Mouse (Mus musculus): ENCODE results near the gene Map4k5. TPM values are rescaled to one million over a fixed set of nuclear protein-coding genes. Genes with fewer than 3 reads are reported as not detected.

The Map4k5 gene
- polyA plus RNA-seq (2015; fragmentation: Nextera tagmentation; extraction: Ambion mirVana), result 14.2 and 17.0 TPM in 2 replicates

DNA sequence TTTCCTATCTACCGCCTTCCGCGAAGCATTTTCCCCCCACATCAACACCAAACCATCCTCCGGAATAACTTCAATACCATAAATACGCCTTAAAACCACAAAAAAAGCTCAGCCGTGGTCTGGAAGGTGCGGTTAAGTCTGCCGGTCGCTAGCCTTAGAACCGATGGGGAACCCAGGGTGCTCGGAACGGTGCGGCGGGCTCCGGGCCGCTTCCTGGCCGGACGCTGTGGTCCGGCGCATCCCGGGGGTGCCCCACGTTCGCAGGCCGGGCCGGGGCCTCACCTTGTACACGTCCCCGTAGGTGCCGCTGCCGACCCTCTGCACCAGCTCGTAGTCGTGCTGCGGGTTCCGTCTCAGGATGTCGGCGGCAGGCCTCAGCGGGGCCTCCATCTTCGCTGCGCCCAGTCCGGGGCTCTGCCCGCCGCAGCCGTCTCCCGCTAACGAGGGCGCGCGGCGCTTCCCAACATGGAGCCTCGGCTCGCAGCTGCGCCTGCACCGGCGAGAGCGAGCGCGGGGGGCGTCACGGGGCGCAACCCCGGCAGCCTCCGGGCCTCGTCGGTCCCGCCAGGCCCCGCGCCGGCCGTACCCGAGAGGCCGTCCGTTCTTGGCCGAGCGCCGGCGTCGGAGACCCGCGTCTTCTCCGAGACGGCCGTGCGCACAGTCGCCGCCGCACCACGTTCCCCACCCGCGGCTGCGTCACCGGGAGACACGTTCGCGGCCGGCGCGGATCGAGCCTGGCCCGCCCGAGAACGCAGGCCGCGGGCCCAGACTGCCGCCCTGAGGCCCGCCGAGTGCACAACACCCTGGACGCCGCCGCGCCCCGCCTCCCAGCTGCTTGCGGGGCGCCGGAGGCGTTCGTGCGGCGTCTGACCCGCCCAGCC is at the start of gene Map4k5, which contains the start of gene Atl1:
Gene Map4k5 (minus strand): TSS at position 830 of the 881 bp plus-strand sequence.
Gene Atl1 (plus strand): TSS at position 244 of the 881 bp plus-strand sequence.
- Histone ChIP-seq H3K4me1 (ENCODE audit: control insufficient read depth, insufficient read depth, low read length) (peaks cover 23% of the 10 kb centered on the region), H3K36me3 (ENCODE audit: control insufficient read depth, insufficient read depth, low read length) (no peaks in the 10 kb centered on the region), H3K9ac (ENCODE audit: low read depth, low read length) (peak within 1 kb of the TSS; percentile 96), H3K4me2 (ENCODE audit: low read depth, low read length) (peak within 1 kb of the TSS; percentile 82), H3K4me3 (ENCODE audit: low read length) (peak within 1 kb of the TSS; percentile 81), H3K27ac (ENCODE audit: low read length) (peak within 1 kb of the TSS; percentile 78), H3K9me3 (ENCODE audit: control insufficient read depth, low read length) (no peaks in the 10 kb centered on the region), H3K27me3 (replicated peaks; ENCODE audit: control insufficient read depth, insufficient read depth, low read length) (no peaks in the 10 kb centered on the region)
- peak; percentile 96 for ATAC-seq
- under 1% methylated on average over 112 of the region's 118 CpGs for WGBS

DNA sequence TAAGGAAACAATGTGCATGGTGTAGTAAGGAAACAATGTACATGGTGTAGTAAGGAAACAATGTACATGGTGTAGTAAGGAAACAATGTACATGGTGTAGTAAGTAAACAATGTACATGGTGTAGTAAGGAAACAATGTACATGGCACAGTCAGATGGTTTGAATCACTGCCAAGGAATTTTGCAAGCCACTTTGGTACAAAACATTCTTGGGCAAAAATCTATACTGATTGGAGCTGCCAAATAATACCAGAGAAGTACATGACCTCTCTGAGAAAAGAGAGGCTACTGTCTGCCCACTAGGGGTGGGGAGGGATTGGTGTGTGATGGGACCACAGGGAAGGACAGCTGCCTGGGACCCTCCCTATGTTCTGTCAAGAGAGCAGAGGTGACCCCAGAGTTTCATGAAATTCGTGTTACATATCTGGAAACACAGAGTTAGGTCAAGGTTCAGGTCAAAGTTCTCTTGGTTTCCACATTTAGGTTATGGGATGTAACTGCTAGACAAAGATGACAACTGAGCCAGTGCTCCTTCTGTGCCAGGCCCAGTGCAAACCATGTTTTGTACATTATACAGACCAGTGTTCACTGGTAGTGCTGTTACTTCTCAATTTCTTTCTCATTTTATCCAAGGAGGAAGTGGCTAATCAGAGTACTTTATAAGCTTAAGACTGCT is 48.8 kb upstream of the Map4k5 start:
- H3K36me3 ChIP-seq (ENCODE audit: control insufficient read depth, insufficient read depth, low read length), result 0 out of 2 replicates have a peak, but pooled peaks cover 4% of the 10 kb centered on the region
- ATAC-seq, result no peak
- no peak overlapping the region for H3K9ac ChIP-seq (ENCODE audit: low read depth, low read length)
- no peak overlapping the region for H3K4me3 ChIP-seq (ENCODE audit: low read length)
- WGBS, result 43% methylated on average over 1 of the region's 1 CpGs
- H3K4me2 ChIP-seq (ENCODE audit: low read depth, low read length), result no peak overlapping the region
- no peaks in the 10 kb centered on the region for H3K9me3 ChIP-seq (ENCODE audit: control insufficient read depth, low read length)
- no peaks in the 10 kb centered on the region for H3K27me3 ChIP-seq (replicated peaks; ENCODE audit: control insufficient read depth, insufficient read depth, low read length)
- no peaks in the 10 kb centered on the region for H3K4me1 ChIP-seq (ENCODE audit: control insufficient read depth, insufficient read depth, low read length)
- no peak overlapping the region for H3K27ac ChIP-seq (ENCODE audit: low read length)

DNA sequence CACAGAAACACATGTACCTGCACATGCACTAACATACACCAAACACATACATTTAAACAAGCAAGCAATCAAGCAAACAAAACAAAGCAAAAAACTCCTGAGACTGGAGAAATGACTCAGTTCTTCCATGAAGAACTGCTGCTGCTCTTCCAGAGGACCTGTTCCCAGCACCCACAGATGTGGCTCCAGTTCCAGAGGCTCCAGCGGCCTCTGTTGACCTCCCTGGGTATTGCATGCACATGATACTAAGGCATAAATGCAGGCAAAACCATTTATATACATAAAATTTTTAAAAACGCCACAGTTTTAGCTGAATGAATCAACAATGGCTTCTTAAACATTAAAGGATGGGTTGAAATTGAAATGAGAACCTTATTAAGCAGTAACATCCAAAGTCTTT is 46.3 kb upstream of the Map4k5 start:
- no peak for ATAC-seq
- H3K36me3 ChIP-seq (ENCODE audit: control insufficient read depth, insufficient read depth, low read length), result 0 out of 2 replicates have a peak, but pooled peaks cover 4% of the 10 kb centered on the region
- 63% methylated on average over 2 of the region's 2 CpGs for WGBS
- H3K4me2 ChIP-seq (ENCODE audit: low read depth, low read length), result no peak overlapping the region
- H3K9ac ChIP-seq (ENCODE audit: low read depth, low read length), result no peak overlapping the region
- no peaks in the 10 kb centered on the region for H3K27me3 ChIP-seq (replicated peaks; ENCODE audit: control insufficient read depth, insufficient read depth, low read length)
- no peak overlapping the region for H3K27ac ChIP-seq (ENCODE audit: low read length)
- H3K9me3 ChIP-seq (ENCODE audit: control insufficient read depth, low read length), result no peaks in the 10 kb centered on the region
- H3K4me1 ChIP-seq (ENCODE audit: control insufficient read depth, insufficient read depth, low read length), result no peaks in the 10 kb centered on the region
- no peak overlapping the region for H3K4me3 ChIP-seq (ENCODE audit: low read length)

DNA sequence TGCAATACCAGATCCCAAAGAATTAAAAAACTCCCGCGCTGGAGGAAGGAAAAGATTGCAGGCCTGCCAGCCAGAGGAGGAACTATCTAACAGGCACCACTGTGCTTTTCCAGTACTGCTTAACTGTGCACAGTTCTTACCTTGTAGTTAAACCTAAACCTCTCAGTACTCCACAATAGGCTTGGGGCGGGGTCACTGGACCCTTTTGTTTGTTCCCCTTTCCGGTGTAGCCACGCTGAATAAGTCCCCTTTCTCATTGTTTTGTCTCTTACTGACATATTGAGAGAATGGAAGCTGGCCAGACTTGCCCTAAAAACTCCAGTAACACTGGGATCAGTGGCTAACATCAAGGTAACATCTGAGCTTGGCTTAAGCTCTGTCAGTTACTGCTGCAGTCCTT is 44.7 kb upstream of the Map4k5 start:
- H3K9me3 ChIP-seq (ENCODE audit: control insufficient read depth, low read length), result no peaks in the 10 kb centered on the region
- WGBS, result 84% methylated on average over 5 of the region's 5 CpGs
- H3K27ac ChIP-seq (ENCODE audit: low read length), result no peak overlapping the region

DNA sequence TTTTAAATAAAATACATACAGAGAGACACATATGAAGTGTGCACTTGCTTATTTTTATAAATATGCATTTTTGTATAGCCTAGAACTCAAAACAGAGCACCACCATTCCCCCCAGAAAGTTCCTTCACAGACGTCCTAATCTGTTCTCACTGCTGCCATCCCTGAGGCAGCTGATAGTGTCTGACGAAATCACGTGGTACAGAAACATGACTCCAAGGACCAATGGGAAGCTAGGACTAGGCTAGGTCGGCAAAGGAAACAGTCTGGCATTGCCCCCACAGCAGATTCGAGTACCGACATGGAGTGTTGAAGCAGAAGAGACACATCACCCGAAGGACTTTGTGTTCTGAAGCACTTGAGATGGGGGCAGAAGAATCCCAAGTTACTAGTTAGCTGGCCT is 33.7 kb upstream of the Map4k5 start:
- Histone ChIP-seq H3K4me1 (ENCODE audit: control insufficient read depth, insufficient read depth, low read length) (no peaks in the 10 kb centered on the region), H3K27me3 (replicated peaks; ENCODE audit: control insufficient read depth, insufficient read depth, low read length) (no peaks in the 10 kb centered on the region), H3K4me2 (ENCODE audit: low read depth, low read length) (no peak overlapping the region), H3K36me3 (ENCODE audit: control insufficient read depth, insufficient read depth, low read length) (no peaks in the 10 kb centered on the region), H3K9ac (ENCODE audit: low read depth, low read length) (no peak overlapping the region), H3K9me3 (ENCODE audit: control insufficient read depth, low read length) (no peaks in the 10 kb centered on the region), H3K4me3 (ENCODE audit: low read length) (no peak overlapping the region), H3K27ac (ENCODE audit: low read length) (no peak overlapping the region)
- ATAC-seq, result no peak
- WGBS, result 56% methylated on average over 7 of the region's 7 CpGs

More for the DNA sequence above, 44.7 kb upstream of the Map4k5 start:
- H3K4me1 ChIP-seq (ENCODE audit: control insufficient read depth, insufficient read depth, low read length), result no peaks in the 10 kb centered on the region
- no peak overlapping the region for H3K4me2 ChIP-seq (ENCODE audit: low read depth, low read length)
- no peak overlapping the region for H3K4me3 ChIP-seq (ENCODE audit: low read length)
- H3K36me3 ChIP-seq (ENCODE audit: control insufficient read depth, insufficient read depth, low read length), result 0 out of 2 replicates have a peak, but pooled peaks cover 4% of the 10 kb centered on the region
- ATAC-seq, result no peak
- H3K9ac ChIP-seq (ENCODE audit: low read depth, low read length), result no peak overlapping the region
- no peaks in the 10 kb centered on the region for H3K27me3 ChIP-seq (replicated peaks; ENCODE audit: control insufficient read depth, insufficient read depth, low read length)

DNA sequence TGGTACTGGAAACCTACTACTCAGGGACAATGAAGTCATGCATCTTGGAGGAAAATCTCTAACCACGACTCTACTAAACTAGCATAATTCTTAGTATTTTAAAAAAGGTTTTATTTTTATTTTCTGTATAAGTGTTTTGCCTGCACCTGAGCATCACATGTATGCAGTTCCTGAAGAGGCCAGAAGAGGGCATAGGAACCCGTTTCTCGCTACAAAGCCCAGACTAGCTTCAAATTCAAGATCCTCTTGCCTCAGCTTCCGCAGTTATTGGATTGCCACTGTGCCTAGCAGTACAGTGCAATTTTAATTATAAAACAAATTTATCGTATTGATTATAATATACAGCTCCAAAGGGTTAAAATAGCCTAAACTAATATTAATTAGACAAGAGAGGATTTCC is 31.0 kb upstream of the Map4k5 start:
- no peaks in the 10 kb centered on the region for H3K36me3 ChIP-seq (ENCODE audit: control insufficient read depth, insufficient read depth, low read length)
- H3K27ac ChIP-seq (ENCODE audit: low read length), result no peak overlapping the region
- no peaks in the 10 kb centered on the region for H3K4me1 ChIP-seq (ENCODE audit: control insufficient read depth, insufficient read depth, low read length)
- 19% methylated on average over 5 of the region's 5 CpGs for WGBS
- ATAC-seq, result no peak
- no peak overlapping the region for H3K4me2 ChIP-seq (ENCODE audit: low read depth, low read length)
- H3K9ac ChIP-seq (ENCODE audit: low read depth, low read length), result no peak overlapping the region
- H3K27me3 ChIP-seq (replicated peaks; ENCODE audit: control insufficient read depth, insufficient read depth, low read length), result no peaks in the 10 kb centered on the region
- H3K4me3 ChIP-seq (ENCODE audit: low read length), result no peak overlapping the region
- H3K9me3 ChIP-seq (ENCODE audit: control insufficient read depth, low read length), result no peaks in the 10 kb centered on the region

DNA sequence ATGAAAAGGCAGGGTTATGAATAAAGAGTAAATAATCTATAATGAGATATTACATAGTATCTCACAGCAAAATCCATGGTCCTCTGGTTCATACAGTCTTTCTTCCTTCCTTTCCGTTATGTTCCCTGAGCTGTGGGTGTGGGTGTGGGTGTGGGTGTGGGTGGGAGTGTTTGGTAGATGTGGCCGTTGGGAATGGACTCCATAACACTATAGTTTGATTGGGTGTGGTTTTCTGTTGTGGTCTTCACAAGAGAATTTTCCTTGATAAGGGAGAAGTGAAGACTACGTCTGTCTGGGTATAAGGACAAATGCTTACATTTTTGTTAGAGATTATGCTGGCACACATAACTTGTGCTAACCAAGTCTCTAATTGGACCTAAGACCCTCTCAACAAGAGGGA is 30.6 kb upstream of the Map4k5 start:
- Histone ChIP-seq H3K9ac (ENCODE audit: low read depth, low read length) (no peak overlapping the region), H3K9me3 (ENCODE audit: control insufficient read depth, low read length) (no peaks in the 10 kb centered on the region), H3K27me3 (replicated peaks; ENCODE audit: control insufficient read depth, insufficient read depth, low read length) (no peaks in the 10 kb centered on the region), H3K4me1 (ENCODE audit: control insufficient read depth, insufficient read depth, low read length) (no peaks in the 10 kb centered on the region), H3K4me3 (ENCODE audit: low read length) (no peak overlapping the region), H3K36me3 (ENCODE audit: control insufficient read depth, insufficient read depth, low read length) (no peaks in the 10 kb centered on the region), H3K4me2 (ENCODE audit: low read depth, low read length) (no peak overlapping the region), H3K27ac (ENCODE audit: low read length) (no peak overlapping the region)
- no peak for ATAC-seq
- WGBS, result 65% methylated on average over 3 of the region's 3 CpGs

DNA sequence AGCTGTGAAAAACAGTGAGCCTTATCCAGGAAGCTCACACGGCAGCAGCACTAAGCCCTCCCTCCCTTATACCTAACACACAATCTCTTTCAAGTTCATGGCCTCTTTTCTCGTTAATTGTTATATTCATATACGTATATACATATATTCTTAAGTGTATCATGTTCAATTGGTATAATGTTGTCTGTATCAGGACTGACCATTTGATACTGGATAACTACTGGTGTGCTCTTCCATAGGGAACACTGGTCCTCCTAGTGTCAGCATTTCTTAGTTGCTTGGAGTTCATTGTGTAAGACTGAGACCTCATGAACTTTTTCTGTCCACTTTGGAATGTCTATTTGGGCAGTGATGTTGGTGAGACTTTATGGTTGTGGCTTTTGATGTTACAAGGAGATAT is 30.1 kb upstream of the Map4k5 start:
- Histone ChIP-seq H3K27me3 (replicated peaks; ENCODE audit: control insufficient read depth, insufficient read depth, low read length) (no peaks in the 10 kb centered on the region), H3K36me3 (ENCODE audit: control insufficient read depth, insufficient read depth, low read length) (no peaks in the 10 kb centered on the region), H3K4me1 (ENCODE audit: control insufficient read depth, insufficient read depth, low read length) (no peaks in the 10 kb centered on the region), H3K4me3 (ENCODE audit: low read length) (no peak overlapping the region), H3K9me3 (ENCODE audit: control insufficient read depth, low read length) (no peaks in the 10 kb centered on the region), H3K4me2 (ENCODE audit: low read depth, low read length) (no peak overlapping the region), H3K27ac (ENCODE audit: low read length) (no peak overlapping the region), H3K9ac (ENCODE audit: low read depth, low read length) (no peak overlapping the region)
- 78% methylated on average over 3 of the region's 3 CpGs for WGBS
- ATAC-seq, result no peak

DNA sequence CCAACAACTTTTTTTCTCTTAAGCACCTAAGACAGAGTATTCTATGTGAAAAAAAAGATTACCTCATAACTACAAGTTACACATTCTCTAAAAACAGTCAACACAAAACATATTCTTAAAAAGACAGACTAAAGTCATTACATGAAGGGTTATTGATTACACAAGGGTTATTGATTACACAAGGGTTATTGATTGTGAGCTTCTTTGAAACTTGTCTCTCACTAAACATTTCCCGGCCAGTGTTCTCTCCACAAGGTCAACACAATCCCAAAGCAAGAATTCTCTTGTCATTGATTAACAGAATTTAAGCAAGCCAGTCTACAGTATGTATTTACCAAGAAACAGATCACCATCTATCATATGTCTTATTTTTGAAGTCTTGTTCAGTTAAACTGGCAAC is 29.1 kb upstream of the Map4k5 start:
- no peak overlapping the region for H3K27ac ChIP-seq (ENCODE audit: low read length)
- 54% methylated on average over 1 of the region's 1 CpGs for WGBS
- no peaks in the 10 kb centered on the region for H3K27me3 ChIP-seq (replicated peaks; ENCODE audit: control insufficient read depth, insufficient read depth, low read length)
- no peak for ATAC-seq
- no peaks in the 10 kb centered on the region for H3K4me1 ChIP-seq (ENCODE audit: control insufficient read depth, insufficient read depth, low read length)
- no peaks in the 10 kb centered on the region for H3K9me3 ChIP-seq (ENCODE audit: control insufficient read depth, low read length)
- H3K4me3 ChIP-seq (ENCODE audit: low read length), result no peak overlapping the region
- H3K9ac ChIP-seq (ENCODE audit: low read depth, low read length), result no peak overlapping the region
- no peaks in the 10 kb centered on the region for H3K36me3 ChIP-seq (ENCODE audit: control insufficient read depth, insufficient read depth, low read length)
- no peak overlapping the region for H3K4me2 ChIP-seq (ENCODE audit: low read depth, low read length)
